Mouse (Mus musculus): ENCODE measurements at regions not wholly inside any gene's neighbourhood (a gene's known extent, or its start where the extent isn't known, plus 50 kb on each side); places are given as distances from the start of the nearest gene placed in this dataset.

- no peak overlapping the region for H3K27ac ChIP-seq (ENCODE audit: insufficient read depth, low read length)
- peaks cover 2% of the 10 kb centered on the region; the same call in 1 of the 2 replicates for H3K4me1 ChIP-seq (ENCODE audit: control insufficient read depth, insufficient read depth, low read length)
- H3K4me3 ChIP-seq (ENCODE audit: insufficient read depth, low read length), result no peak overlapping the region
- TF ChIP-seq CTCF (IDR thresholded peaks at IDR 0.05; ENCODE audit: borderline replicate concordance, insufficient read depth, low read length), result no peak
- TF ChIP-seq POLR2A (IDR thresholded peaks at IDR 0.05; ENCODE audit: low read depth, low read length), result no peak
These were observed 67.0 kb upstream of the Ssx2ip start for GRCm38 (mm10) chr3:146337429-146337828.

GRCm38 (mm10) chr3:146337861-146338281 lies 66.6 kb upstream of the Ssx2ip start:
- H3K4me3 ChIP-seq (ENCODE audit: insufficient read depth, low read length), result no peak overlapping the region
- no peak overlapping the region for H3K27ac ChIP-seq (ENCODE audit: insufficient read depth, low read length)
- H3K4me1 ChIP-seq (ENCODE audit: control insufficient read depth, insufficient read depth, low read length), result peaks cover 2% of the 10 kb centered on the region; the same call in 1 of the 2 replicates
- TF ChIP-seq CTCF (IDR thresholded peaks at IDR 0.05; ENCODE audit: borderline replicate concordance, insufficient read depth, low read length) (no peak), POLR2A (IDR thresholded peaks at IDR 0.05; ENCODE audit: low read depth, low read length) (no peak)

- no peak for TF ChIP-seq POLR2A (IDR thresholded peaks at IDR 0.05; ENCODE audit: low read depth, low read length)
- TF ChIP-seq CTCF (IDR thresholded peaks at IDR 0.05; ENCODE audit: borderline replicate concordance, insufficient read depth, low read length), result no peak
- no peak overlapping the region for H3K4me3 ChIP-seq (ENCODE audit: insufficient read depth, low read length)
- no peak overlapping the region for H3K27ac ChIP-seq (ENCODE audit: insufficient read depth, low read length)
- H3K4me1 ChIP-seq (ENCODE audit: control insufficient read depth, insufficient read depth, low read length), result peaks cover 2% of the 10 kb centered on the region; the same call in 1 of the 2 replicates
These were observed 66.0 kb upstream of the Ssx2ip start for GRCm38 (mm10) chr3:146338445-146338844.

- peak overlapping the region; percentile 57 for H3K27ac ChIP-seq (ENCODE audit: insufficient read depth, low read length)
- H3K4me1 ChIP-seq (ENCODE audit: control insufficient read depth, insufficient read depth, low read length), result peaks cover 2% of the 10 kb centered on the region; the same call in 1 of the 2 replicates
- TF ChIP-seq POLR2A (IDR thresholded peaks at IDR 0.05; ENCODE audit: low read depth, low read length) (no peak), CTCF (IDR thresholded peaks at IDR 0.05; ENCODE audit: borderline replicate concordance, insufficient read depth, low read length) (no peak)
- 0 out of 2 replicates have a peak overlapping the region, but pooled peaks have one; percentile 20 for H3K4me3 ChIP-seq (ENCODE audit: insufficient read depth, low read length)
These were observed 64.0 kb upstream of the Ssx2ip start for GRCm38 (mm10) chr3:146340316-146341055.

- no peak overlapping the region for H3K4me3 ChIP-seq (ENCODE audit: insufficient read depth, low read length)
- no peak for TF ChIP-seq CTCF (IDR thresholded peaks at IDR 0.05; ENCODE audit: borderline replicate concordance, insufficient read depth, low read length)
- no peak for TF ChIP-seq POLR2A (IDR thresholded peaks at IDR 0.05; ENCODE audit: low read depth, low read length)
- peaks cover 2% of the 10 kb centered on the region; the same call in 1 of the 2 replicates for H3K4me1 ChIP-seq (ENCODE audit: control insufficient read depth, insufficient read depth, low read length)
- peak overlapping the region; percentile 57; the same call in 1 of the 2 replicates for H3K27ac ChIP-seq (ENCODE audit: insufficient read depth, low read length)
These were observed 62.6 kb upstream of the Ssx2ip start for GRCm38 (mm10) chr3:146341652-146342340.

- Histone ChIP-seq H3K4me1 (ENCODE audit: control insufficient read depth, insufficient read depth, low read length) (peaks cover 2% of the 10 kb centered on the region; the same call in 1 of the 2 replicates), H3K4me3 (ENCODE audit: insufficient read depth, low read length) (no peak overlapping the region), H3K27ac (ENCODE audit: insufficient read depth, low read length) (no peak overlapping the region)
- no peak for TF ChIP-seq CTCF (IDR thresholded peaks at IDR 0.05; ENCODE audit: borderline replicate concordance, insufficient read depth, low read length)
- TF ChIP-seq POLR2A (IDR thresholded peaks at IDR 0.05; ENCODE audit: low read depth, low read length), result no peak
These were observed 61.7 kb upstream of the Ssx2ip start for GRCm38 (mm10) chr3:146342727-146343126.

GRCm38 (mm10) chr3:146343649-146344401 lies 60.6 kb upstream of the Ssx2ip start:
- Histone ChIP-seq H3K27ac (ENCODE audit: insufficient read depth, low read length) (no peak overlapping the region), H3K4me1 (ENCODE audit: control insufficient read depth, insufficient read depth, low read length) (peaks cover 2% of the 10 kb centered on the region; the same call in 1 of the 2 replicates), H3K4me3 (ENCODE audit: insufficient read depth, low read length) (no peak overlapping the region)
- TF ChIP-seq CTCF (IDR thresholded peaks at IDR 0.05; ENCODE audit: borderline replicate concordance, insufficient read depth, low read length) (peak; percentile 48; the same call in 1 of the 2 replicates), POLR2A (IDR thresholded peaks at IDR 0.05; ENCODE audit: low read depth, low read length) (no peak)

- TF ChIP-seq POLR2A (IDR thresholded peaks at IDR 0.05; ENCODE audit: low read depth, low read length), result no peak
- no peak for TF ChIP-seq CTCF (IDR thresholded peaks at IDR 0.05; ENCODE audit: borderline replicate concordance, insufficient read depth, low read length)
- peaks cover 2% of the 10 kb centered on the region; the same call in 1 of the 2 replicates for H3K4me1 ChIP-seq (ENCODE audit: control insufficient read depth, insufficient read depth, low read length)
- no peak overlapping the region for H3K4me3 ChIP-seq (ENCODE audit: insufficient read depth, low read length)
- H3K27ac ChIP-seq (ENCODE audit: insufficient read depth, low read length), result no peak overlapping the region
These were observed 59.9 kb upstream of the Ssx2ip start for GRCm38 (mm10) chr3:146344402-146345025.

GRCm38 (mm10) chr3:146345308-146345780 lies 59.1 kb upstream of the Ssx2ip start:
- no peak for TF ChIP-seq POLR2A (IDR thresholded peaks at IDR 0.05; ENCODE audit: low read depth, low read length)
- peak; percentile 96 for TF ChIP-seq CTCF (IDR thresholded peaks at IDR 0.05; ENCODE audit: borderline replicate concordance, insufficient read depth, low read length)
- H3K4me3 ChIP-seq (ENCODE audit: insufficient read depth, low read length), result no peak overlapping the region
- peaks cover 2% of the 10 kb centered on the region; the same call in 1 of the 2 replicates for H3K4me1 ChIP-seq (ENCODE audit: control insufficient read depth, insufficient read depth, low read length)
- H3K27ac ChIP-seq (ENCODE audit: insufficient read depth, low read length), result no peak overlapping the region

All from embryonic fibroblast, embryonic 13.5 days (primary cell).